Mouse (Mus musculus): Measurements from ENCODE around the gene Gypa. TPM values are rescaled to one million over a fixed set of nuclear protein-coding genes. Genes with fewer than 3 reads are reported as not detected.
A peak's percentile ranks its signal among the peaks of the same experiment; 100 is the strongest.

Gypa gene
- polyA plus RNA-seq, 1 experiment from 2014 or later, result 61.0 TPM

GRCm38 (mm10) chr8:80500244-80500643, 6.7 kb downstream of the Gypa start:
- peak overlapping the region; percentile 57; the same call in 1 of the 2 replicates for H3K27ac ChIP-seq (ENCODE audit: low read depth, low read length)
- no peaks in the 10 kb centered on the region for H3K27me3 ChIP-seq (ENCODE audit: control insufficient read depth, insufficient read depth, low read length)
- no peak overlapping the region for H3K9ac ChIP-seq (ENCODE audit: low read depth, low read length)
- H3K4me2 ChIP-seq, result peak overlapping the region; percentile 42; the same call in 1 of the 2 replicates
- no peaks in the 10 kb centered on the region for H3K36me3 ChIP-seq (ENCODE audit: control insufficient read depth, insufficient read depth, low read length)
- no peak overlapping the region for H3K4me3 ChIP-seq (ENCODE audit: low read depth, low read length)
- H3K4me1 ChIP-seq (ENCODE audit: control insufficient read depth, insufficient read depth, low read length), result no peaks in the 10 kb centered on the region
- no peaks in the 10 kb centered on the region for H3K9me3 ChIP-seq (replicated peaks; ENCODE audit: control insufficient read depth, low read length)
- 48% methylated on average over 2 of the region's 2 CpGs for WGBS (ENCODE audit: insufficient replicate concordance)
- peak; percentile 91 for ATAC-seq (replicated peaks; ENCODE audit: insufficient number of reproducible peaks, low FRiP score, low TSS enrichment)

- no peaks in the 10 kb centered on the region for H3K9me3 ChIP-seq (replicated peaks; ENCODE audit: control insufficient read depth, low read length)
- no peaks in the 10 kb centered on the region for H3K27me3 ChIP-seq (ENCODE audit: control insufficient read depth, insufficient read depth, low read length)
- H3K4me2 ChIP-seq, result peak overlapping the region; percentile 38
- H3K4me1 ChIP-seq (ENCODE audit: control insufficient read depth, insufficient read depth, low read length), result no peaks in the 10 kb centered on the region
- WGBS (ENCODE audit: insufficient replicate concordance), result 62% methylated on average over 3 of the region's 3 CpGs
- H3K36me3 ChIP-seq (ENCODE audit: control insufficient read depth, insufficient read depth, low read length), result no peaks in the 10 kb centered on the region
- ATAC-seq (replicated peaks; ENCODE audit: insufficient number of reproducible peaks, low FRiP score, low TSS enrichment), result no peak
- H3K4me3 ChIP-seq (ENCODE audit: low read depth, low read length), result no peak overlapping the region
- H3K27ac ChIP-seq (ENCODE audit: low read depth, low read length), result peak overlapping the region; percentile 43
- no peak overlapping the region for H3K9ac ChIP-seq (ENCODE audit: low read depth, low read length)
Observed at GRCm38 (mm10) chr8:80500773-80501172, 7.2 kb downstream of the Gypa start.

GRCm38 (mm10) chr8:80501283-80501682, 7.7 kb downstream of the Gypa start:
- WGBS (ENCODE audit: insufficient replicate concordance), result 59% methylated on average over 6 of the region's 6 CpGs
- Histone ChIP-seq H3K27me3 (ENCODE audit: control insufficient read depth, insufficient read depth, low read length) (no peaks in the 10 kb centered on the region), H3K4me1 (ENCODE audit: control insufficient read depth, insufficient read depth, low read length) (no peaks in the 10 kb centered on the region), H3K4me2 (peak overlapping the region; percentile 38), H3K9ac (ENCODE audit: low read depth, low read length) (no peak overlapping the region), H3K4me3 (ENCODE audit: low read depth, low read length) (no peak overlapping the region), H3K36me3 (ENCODE audit: control insufficient read depth, insufficient read depth, low read length) (no peaks in the 10 kb centered on the region), H3K9me3 (replicated peaks; ENCODE audit: control insufficient read depth, low read length) (no peaks in the 10 kb centered on the region), H3K27ac (ENCODE audit: low read depth, low read length) (peak overlapping the region; percentile 43; the same call in 1 of the 2 replicates)
- ATAC-seq (replicated peaks; ENCODE audit: insufficient number of reproducible peaks, low FRiP score, low TSS enrichment), result peak; percentile 78

GRCm38 (mm10) chr8:80526382-80527355, 33.1 kb downstream of the Gypa start:
- no peak overlapping the region for H3K4me2 ChIP-seq
- H3K27me3 ChIP-seq (ENCODE audit: control insufficient read depth, insufficient read depth, low read length), result no peaks in the 10 kb centered on the region
- no peak overlapping the region for H3K27ac ChIP-seq (ENCODE audit: low read depth, low read length)
- H3K4me1 ChIP-seq (ENCODE audit: control insufficient read depth, insufficient read depth, low read length), result no peaks in the 10 kb centered on the region
- H3K9ac ChIP-seq (ENCODE audit: low read depth, low read length), result no peak overlapping the region
- no peaks in the 10 kb centered on the region for H3K9me3 ChIP-seq (replicated peaks; ENCODE audit: control insufficient read depth, low read length)
- WGBS (ENCODE audit: insufficient replicate concordance), result 79% methylated on average over 5 of the region's 5 CpGs
- H3K4me3 ChIP-seq (ENCODE audit: low read depth, low read length), result no peak overlapping the region
- H3K36me3 ChIP-seq (ENCODE audit: control insufficient read depth, insufficient read depth, low read length), result no peaks in the 10 kb centered on the region
- no peak for ATAC-seq (replicated peaks; ENCODE audit: insufficient number of reproducible peaks, low FRiP score, low TSS enrichment)

GRCm38 (mm10) chr8:80541836-80542235, 48.3 kb downstream of the Gypa start:
- H3K27ac ChIP-seq (ENCODE audit: low read depth, low read length), result no peak overlapping the region
- no peaks in the 10 kb centered on the region for H3K27me3 ChIP-seq (ENCODE audit: control insufficient read depth, insufficient read depth, low read length)
- H3K9ac ChIP-seq (ENCODE audit: low read depth, low read length), result no peak overlapping the region
- H3K4me2 ChIP-seq, result no peak overlapping the region
- H3K9me3 ChIP-seq (replicated peaks; ENCODE audit: control insufficient read depth, low read length), result 0 out of 2 replicates have a peak, but pooled peaks cover 2% of the 10 kb centered on the region
- WGBS (ENCODE audit: insufficient replicate concordance), result 80% methylated on average over 3 of the region's 3 CpGs
- no peak for ATAC-seq (replicated peaks; ENCODE audit: insufficient number of reproducible peaks, low FRiP score, low TSS enrichment)
- no peak overlapping the region for H3K4me3 ChIP-seq (ENCODE audit: low read depth, low read length)
- H3K4me1 ChIP-seq (ENCODE audit: control insufficient read depth, insufficient read depth, low read length), result no peaks in the 10 kb centered on the region
- H3K36me3 ChIP-seq (ENCODE audit: control insufficient read depth, insufficient read depth, low read length), result no peaks in the 10 kb centered on the region

- no peaks in the 10 kb centered on the region for H3K4me1 ChIP-seq (ENCODE audit: control insufficient read depth, insufficient read depth, low read length)
- H3K4me3 ChIP-seq (ENCODE audit: low read depth, low read length), result no peak overlapping the region
- H3K27ac ChIP-seq (ENCODE audit: low read depth, low read length), result no peak overlapping the region
- H3K27me3 ChIP-seq (ENCODE audit: control insufficient read depth, insufficient read depth, low read length), result no peaks in the 10 kb centered on the region
- ATAC-seq (replicated peaks; ENCODE audit: insufficient number of reproducible peaks, low FRiP score, low TSS enrichment), result no peak
- no peaks in the 10 kb centered on the region for H3K9me3 ChIP-seq (replicated peaks; ENCODE audit: control insufficient read depth, low read length)
- no peak overlapping the region for H3K4me2 ChIP-seq
- no peak overlapping the region for H3K9ac ChIP-seq (ENCODE audit: low read depth, low read length)
- no peaks in the 10 kb centered on the region for H3K36me3 ChIP-seq (ENCODE audit: control insufficient read depth, insufficient read depth, low read length)
Observed at GRCm38 (mm10) chr8:80550436-80550835, 56.9 kb downstream of the Gypa start.

- peak; percentile 57; the same call in 1 of the 2 replicates for ATAC-seq (replicated peaks; ENCODE audit: insufficient number of reproducible peaks, low FRiP score, low TSS enrichment)
- Histone ChIP-seq H3K9me3 (replicated peaks; ENCODE audit: control insufficient read depth, low read length) (no peaks in the 10 kb centered on the region), H3K27me3 (ENCODE audit: control insufficient read depth, insufficient read depth, low read length) (no peaks in the 10 kb centered on the region), H3K4me1 (ENCODE audit: control insufficient read depth, insufficient read depth, low read length) (no peaks in the 10 kb centered on the region), H3K4me2 (no peak overlapping the region), H3K27ac (ENCODE audit: low read depth, low read length) (no peak overlapping the region), H3K36me3 (ENCODE audit: control insufficient read depth, insufficient read depth, low read length) (no peaks in the 10 kb centered on the region), H3K4me3 (ENCODE audit: low read depth, low read length) (no peak overlapping the region), H3K9ac (ENCODE audit: low read depth, low read length) (no peak overlapping the region)
- WGBS (ENCODE audit: insufficient replicate concordance), result 64% methylated on average over 3 of the region's 3 CpGs
Observed at GRCm38 (mm10) chr8:80551303-80551702, 57.7 kb downstream of the Gypa start.

GRCm38 (mm10) chr8:80554991-80555390, 61.4 kb downstream of the Gypa start:
- Histone ChIP-seq H3K27me3 (ENCODE audit: control insufficient read depth, insufficient read depth, low read length) (no peaks in the 10 kb centered on the region), H3K4me3 (ENCODE audit: low read depth, low read length) (no peak overlapping the region), H3K4me2 (no peak overlapping the region), H3K9ac (ENCODE audit: low read depth, low read length) (no peak overlapping the region), H3K9me3 (replicated peaks; ENCODE audit: control insufficient read depth, low read length) (no peaks in the 10 kb centered on the region), H3K36me3 (ENCODE audit: control insufficient read depth, insufficient read depth, low read length) (no peaks in the 10 kb centered on the region), H3K27ac (ENCODE audit: low read depth, low read length) (no peak overlapping the region), H3K4me1 (ENCODE audit: control insufficient read depth, insufficient read depth, low read length) (no peaks in the 10 kb centered on the region)
- WGBS (ENCODE audit: insufficient replicate concordance), result 89% methylated on average over 2 of the region's 2 CpGs
- no peak for ATAC-seq (replicated peaks; ENCODE audit: insufficient number of reproducible peaks, low FRiP score, low TSS enrichment)

Measured in heart, embryonic 11.5 days (tissue).